Mouse (Mus musculus) spleen, adult 12 weeks (tissue): ENCODE results near the gene Drc7.
"Not testable (repeated sequence)": the region's sequence is repeated elsewhere in the genome, so short reads cannot be mapped to it uniquely, and the experiment has no call there.

Source experiments
- DNase-seq: peaks from one replicate; pipeline ENCODE4 v3.0.0; 2022; ENCODE audit warnings: low spot score

Gene Drc7

GRCm38 (mm10) chr8:95054927-95055510 is at the start of gene Drc7:
TSS of gene Drc7 (plus strand) at chr8:95055103.
- no peak for DNase-seq

- no peak for DNase-seq
Observed at GRCm38 (mm10) chr8:95012442-95012919, 42.4 kb upstream of the Drc7 start.

- no peak for DNase-seq
Observed at GRCm38 (mm10) chr8:95015866-95016265, 39.0 kb upstream of the Drc7 start.

GRCm38 (mm10) chr8:95016684-95017083 is 38.2 kb upstream of the Drc7 start:
- DNase-seq: no peak

- no peak for DNase-seq
Observed at GRCm38 (mm10) chr8:95017451-95017850, 37.5 kb upstream of the Drc7 start, which contains the start of gene Adgrg3. TSS of gene Adgrg3 (plus strand) at chr8:95017692.

GRCm38 (mm10) chr8:95017969-95018635 is 36.8 kb upstream of the Drc7 start:
- no peak for DNase-seq

- no peak for DNase-seq
Observed at GRCm38 (mm10) chr8:95020293-95020777, 34.6 kb upstream of the Drc7 start.

- no peak for DNase-seq
Observed at GRCm38 (mm10) chr8:95020821-95021220, 34.1 kb upstream of the Drc7 start.

- DNase-seq: no peak
Observed at GRCm38 (mm10) chr8:95023201-95023600, 31.7 kb upstream of the Drc7 start.

- DNase-seq: no peak
Observed at GRCm38 (mm10) chr8:95024387-95024786, 30.5 kb upstream of the Drc7 start.

GRCm38 (mm10) chr8:95025421-95025820 is 29.5 kb upstream of the Drc7 start:
- no peak for DNase-seq

- not testable (repeated sequence) for DNase-seq
Observed at GRCm38 (mm10) chr8:95028391-95028790, 26.5 kb upstream of the Drc7 start.

- no peak for DNase-seq
Observed at GRCm38 (mm10) chr8:95037106-95037925, 17.6 kb upstream of the Drc7 start.

GRCm38 (mm10) chr8:95041883-95042784 is 12.8 kb upstream of the Drc7 start:
- no peak for DNase-seq

GRCm38 (mm10) chr8:95044811-95045210 is 10.1 kb upstream of the Drc7 start:
- no peak for DNase-seq

GRCm38 (mm10) chr8:95046982-95047381 is 7.9 kb upstream of the Drc7 start:
- no peak for DNase-seq

- DNase-seq: no peak
Observed at GRCm38 (mm10) chr8:95047884-95048680, 6.8 kb upstream of the Drc7 start.

GRCm38 (mm10) chr8:95049636-95050035 is 5.3 kb upstream of the Drc7 start:
- no peak for DNase-seq

- no peak for DNase-seq
Observed at GRCm38 (mm10) chr8:95054438-95054837, 465 bp upstream of the Drc7 start.

- DNase-seq: no peak
Observed at GRCm38 (mm10) chr8:95056414-95056813, 1.5 kb downstream of the Drc7 start.

GRCm38 (mm10) chr8:95058661-95059060 is 3.8 kb downstream of the Drc7 start:
- DNase-seq: no peak
